Mouse (Mus musculus): ENCODE results near the gene Nid1. TPM values are rescaled to one million over a fixed set of nuclear protein-coding genes. Genes with fewer than 3 reads are reported as not detected.

The Nid1 gene
- polyA plus RNA-seq, 1 experiment from 2014 or later: 32.6 TPM

DNA sequence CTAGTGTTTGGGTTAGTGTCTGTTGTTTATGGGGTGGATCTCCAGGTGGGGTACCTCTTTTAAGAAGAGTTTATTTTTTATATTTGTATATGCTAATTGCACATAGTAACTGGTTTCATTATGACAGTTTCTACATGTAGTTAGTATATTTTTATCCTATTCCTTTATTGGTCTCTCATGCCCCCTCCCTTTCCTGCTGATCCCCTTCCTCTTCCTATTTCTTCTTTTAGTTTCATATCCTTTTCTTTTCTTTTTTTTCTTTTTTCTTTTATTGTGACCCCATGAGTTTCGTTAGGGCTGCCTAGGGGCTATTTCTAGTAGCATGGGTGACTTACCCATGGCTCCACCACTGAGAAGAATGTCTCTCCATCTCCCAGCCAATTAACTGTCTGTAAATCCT, 116.3 kb downstream of the Nid1 start:
- no peak overlapping the region for H3K4me2 ChIP-seq
- no peaks in the 10 kb centered on the region for H3K9me3 ChIP-seq (ENCODE audit: control insufficient read depth, low read length)
- H3K36me3 ChIP-seq (ENCODE audit: control insufficient read depth, insufficient read depth, low read length): no peaks in the 10 kb centered on the region
- no peak overlapping the region for H3K9ac ChIP-seq (ENCODE audit: low read depth, low read length)
- DNase-seq (ENCODE audit: low spot score) (no peak), ATAC-seq (replicated peaks; ENCODE audit: low FRiP score) (no peak)
- H3K27ac ChIP-seq (ENCODE audit: low read depth, low read length): no peak overlapping the region
- H3K4me1 ChIP-seq (replicated peaks; ENCODE audit: control insufficient read depth, insufficient read depth, low read length): no peaks in the 10 kb centered on the region
- no peaks in the 10 kb centered on the region for H3K27me3 ChIP-seq (replicated peaks; ENCODE audit: control insufficient read depth, insufficient read depth, low read length)
- H3K4me3 ChIP-seq (ENCODE audit: low read depth, low read length): no peak overlapping the region
- 35% methylated on average over 1 of the region's 1 CpGs for WGBS

DNA sequence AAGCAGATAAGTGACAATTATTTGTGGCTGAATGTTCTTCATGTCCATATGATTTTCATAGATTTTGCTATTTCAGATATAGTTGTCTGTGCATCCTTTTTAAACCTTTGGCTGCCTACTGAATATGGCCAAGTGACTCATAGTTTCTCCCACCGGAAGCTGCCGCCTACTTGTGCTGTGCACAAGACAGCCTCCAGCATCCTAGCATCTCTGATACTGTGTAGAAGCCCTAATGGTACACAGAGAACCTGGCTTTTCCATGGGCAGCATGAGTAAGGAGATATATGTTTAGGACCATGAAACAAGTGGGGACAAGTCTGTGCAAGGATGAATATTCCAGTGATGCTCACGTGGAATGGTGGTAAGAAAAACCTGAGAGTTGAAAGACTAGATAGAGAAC, 117.8 kb downstream of the Nid1 start:
- 85% methylated on average over 3 of the region's 3 CpGs for WGBS
- no peaks in the 10 kb centered on the region for H3K27me3 ChIP-seq (replicated peaks; ENCODE audit: control insufficient read depth, insufficient read depth, low read length)
- H3K36me3 ChIP-seq (ENCODE audit: control insufficient read depth, insufficient read depth, low read length): no peaks in the 10 kb centered on the region
- no peak overlapping the region for H3K4me3 ChIP-seq (ENCODE audit: low read depth, low read length)
- no peak overlapping the region for H3K27ac ChIP-seq (ENCODE audit: low read depth, low read length)
- DNase-seq (ENCODE audit: low spot score): no peak
- H3K9me3 ChIP-seq (ENCODE audit: control insufficient read depth, low read length): no peaks in the 10 kb centered on the region
- H3K9ac ChIP-seq (ENCODE audit: low read depth, low read length): no peak overlapping the region
- no peaks in the 10 kb centered on the region for H3K4me1 ChIP-seq (replicated peaks; ENCODE audit: control insufficient read depth, insufficient read depth, low read length)
- H3K4me2 ChIP-seq: no peak overlapping the region
- no peak for ATAC-seq (replicated peaks; ENCODE audit: low FRiP score)

DNA sequence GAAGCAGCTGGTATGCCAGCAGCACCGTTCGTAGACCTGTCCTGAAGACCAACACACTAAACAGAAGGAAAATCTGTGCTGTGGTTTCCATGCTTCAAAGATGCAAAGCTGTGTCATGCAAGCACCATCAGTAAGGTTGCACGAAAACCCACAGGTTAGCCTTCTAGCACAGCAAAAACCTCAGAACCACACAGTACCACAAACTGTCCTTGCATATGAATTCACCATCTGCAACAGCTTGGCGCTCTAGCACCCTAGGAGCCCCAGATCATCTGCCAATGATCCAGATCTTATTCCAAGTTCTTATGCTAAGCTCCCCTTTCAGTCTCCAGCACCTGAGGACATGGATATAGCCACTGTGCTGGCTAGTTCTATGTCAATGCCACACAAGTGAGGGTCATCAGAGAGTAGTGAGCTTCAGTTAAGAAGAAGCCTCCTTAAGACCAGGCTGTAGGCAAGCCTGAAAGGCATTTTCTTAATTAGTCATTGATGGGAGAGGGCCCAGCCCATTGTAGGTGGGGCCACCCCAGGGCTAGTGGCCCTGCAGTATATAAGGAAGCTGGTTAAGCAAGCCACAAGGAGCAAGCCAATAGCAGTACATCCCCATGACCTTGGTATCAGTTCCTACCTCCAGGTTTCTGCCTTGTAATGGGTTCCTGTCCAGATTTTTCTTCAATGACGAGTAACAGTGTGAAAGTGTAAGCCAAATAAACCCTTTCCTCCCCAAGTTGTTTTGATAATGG, 119.8 kb downstream of the Nid1 start:
- WGBS: 79% methylated on average over 5 of the region's 5 CpGs
- DNase-seq (ENCODE audit: low spot score) (no peak), ATAC-seq (replicated peaks; ENCODE audit: low FRiP score) (no peak)
- H3K36me3 ChIP-seq (ENCODE audit: control insufficient read depth, insufficient read depth, low read length): no peaks in the 10 kb centered on the region
- H3K4me2 ChIP-seq: no peak overlapping the region
- H3K27me3 ChIP-seq (replicated peaks; ENCODE audit: control insufficient read depth, insufficient read depth, low read length): no peaks in the 10 kb centered on the region
- H3K27ac ChIP-seq (ENCODE audit: low read depth, low read length): no peak overlapping the region
- H3K4me1 ChIP-seq (replicated peaks; ENCODE audit: control insufficient read depth, insufficient read depth, low read length): no peaks in the 10 kb centered on the region
- H3K9ac ChIP-seq (ENCODE audit: low read depth, low read length): no peak overlapping the region
- H3K9me3 ChIP-seq (ENCODE audit: control insufficient read depth, low read length): no peaks in the 10 kb centered on the region
- H3K4me3 ChIP-seq (ENCODE audit: low read depth, low read length): no peak overlapping the region

DNA sequence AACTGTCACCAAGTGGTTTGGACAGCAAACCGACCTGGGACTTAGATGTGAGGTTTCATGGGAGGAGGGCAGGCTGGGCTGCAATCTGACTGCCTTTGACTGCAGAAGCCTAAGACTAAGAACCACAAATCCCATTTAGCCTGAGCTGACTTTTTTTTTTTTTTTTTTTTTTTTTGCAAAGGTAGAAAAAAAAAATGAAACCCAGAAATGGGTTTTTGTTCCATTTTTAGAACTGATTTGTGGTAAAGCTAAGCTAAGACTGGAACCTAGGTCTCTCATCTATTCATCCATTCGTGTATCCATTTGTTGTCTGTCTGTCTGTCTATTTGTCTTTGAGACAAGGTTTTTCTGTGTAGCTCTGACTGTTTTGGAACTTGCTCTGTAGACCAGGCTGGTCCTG, 120.9 kb downstream of the Nid1 start:
- Histone ChIP-seq H3K4me3 (ENCODE audit: low read depth, low read length) (no peak overlapping the region), H3K4me1 (replicated peaks; ENCODE audit: control insufficient read depth, insufficient read depth, low read length) (no peaks in the 10 kb centered on the region), H3K27me3 (replicated peaks; ENCODE audit: control insufficient read depth, insufficient read depth, low read length) (no peaks in the 10 kb centered on the region), H3K9ac (ENCODE audit: low read depth, low read length) (no peak overlapping the region), H3K4me2 (no peak overlapping the region), H3K9me3 (ENCODE audit: control insufficient read depth, low read length) (no peaks in the 10 kb centered on the region), H3K36me3 (ENCODE audit: control insufficient read depth, insufficient read depth, low read length) (no peaks in the 10 kb centered on the region), H3K27ac (ENCODE audit: low read depth, low read length) (no peak overlapping the region)
- DNase-seq (ENCODE audit: low spot score): no peak
- ATAC-seq (replicated peaks; ENCODE audit: low FRiP score): no peak
- whole genome bisulfite sequencing: 59% methylated on average over 2 of the region's 2 CpGs

DNA sequence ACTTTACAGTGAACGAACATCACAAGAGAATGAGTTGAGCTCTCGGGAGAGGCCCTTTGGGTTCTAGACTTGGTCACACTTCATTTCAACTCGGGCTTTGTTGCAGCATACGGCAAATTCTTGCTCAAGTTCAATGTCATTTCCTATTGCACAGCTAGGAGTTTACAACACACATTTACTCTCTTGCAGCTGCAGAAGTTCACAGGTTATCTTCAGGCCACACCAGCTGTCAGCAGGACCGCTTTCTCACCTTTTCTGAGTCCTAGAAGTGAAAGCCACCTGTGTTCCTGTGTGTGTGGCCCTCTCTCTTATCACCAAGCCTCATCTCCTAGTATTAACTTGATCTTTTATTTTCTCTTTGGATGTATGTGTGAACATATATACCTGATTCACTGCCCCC, 121.5 kb downstream of the Nid1 start:
- Histone ChIP-seq H3K27ac (ENCODE audit: low read depth, low read length) (no peak overlapping the region), H3K9ac (ENCODE audit: low read depth, low read length) (no peak overlapping the region), H3K4me3 (ENCODE audit: low read depth, low read length) (no peak overlapping the region), H3K4me1 (replicated peaks; ENCODE audit: control insufficient read depth, insufficient read depth, low read length) (no peaks in the 10 kb centered on the region), H3K9me3 (ENCODE audit: control insufficient read depth, low read length) (no peaks in the 10 kb centered on the region), H3K4me2 (no peak overlapping the region), H3K36me3 (ENCODE audit: control insufficient read depth, insufficient read depth, low read length) (no peaks in the 10 kb centered on the region), H3K27me3 (replicated peaks; ENCODE audit: control insufficient read depth, insufficient read depth, low read length) (no peaks in the 10 kb centered on the region)
- DNase-seq (ENCODE audit: low spot score) (no peak), ATAC-seq (replicated peaks; ENCODE audit: low FRiP score) (no peak)
- 65% methylated on average over 5 of the region's 5 CpGs for whole genome bisulfite sequencing

Other genes with a start within 250 kb of the Nid1 start
- gene Gpr137b, start 43.5 kb upstream of the Nid1 start, polyA plus RNA-seq (2014; fragmentation: Nextera tagmentation; extraction: Ambion mirVana): 4.5 and 5.4 TPM in 2 replicates
- gene Lyst, start 152.8 kb downstream of the Nid1 start, polyA plus RNA-seq (2014; fragmentation: Nextera tagmentation; extraction: Ambion mirVana): 1.8 and 2.0 TPM in 2 replicates

Measured in liver, embryonic 11.5 days (tissue).